Mouse (Mus musculus) B cell, adult 2 months (primary cell): ENCODE measurements around the gene Lhx1.

Experiments used
- DNase-seq, 2 experiments: peaks; one replicate each; pipeline ENCODE4 v3.0.0; 2022

Lhx1 gene

GRCm38 (mm10) chr11:84476641-84477040 is 48.7 kb downstream of the Lhx1 start:
- no peak for DNase-seq

- DNase-seq, result no peak
Observed at GRCm38 (mm10) chr11:84475991-84476390, 49.3 kb downstream of the Lhx1 start.

GRCm38 (mm10) chr11:84473093-84473667 is 52.2 kb downstream of the Lhx1 start:
- DNase-seq, result no peak
